Mouse (Mus musculus) heart, postnatal 25 days (tissue): ENCODE data around the gene Gm13278. TPM values are rescaled to one million over a fixed set of nuclear protein-coding genes. Genes with fewer than 3 reads are reported as not detected.

Source experiments
- total RNA-seq, 2 experiments: library from RNA; stranded (reverse); gene quantifications; 2 replicates each; pipeline ENCODE4 v1.2.3; 2021

Gm13278 gene
- total RNA-seq, 2 experiments from 2014 or later = not detected

Other genes starting within 250 kb of the Gm13278 start
- gene Ifna15, start 233.3 kb upstream of the Gm13278 start, total RNA-seq = not detected
- gene Ifna14, start 219.8 kb upstream of the Gm13278 start, total RNA-seq = not detected
- not detected for gene Ifna9, start 199.2 kb upstream of the Gm13278 start, total RNA-seq
- gene Ifna12, start 188.2 kb upstream of the Gm13278 start, total RNA-seq = not detected
- not detected for gene C87499, start 157.1 kb upstream of the Gm13278 start, total RNA-seq
- gene Ifna13, start 147.1 kb upstream of the Gm13278 start, total RNA-seq = not detected
- gene Ifna16, start 114.6 kb upstream of the Gm13278 start, total RNA-seq = not detected
- gene Ifna2, start 107.6 kb upstream of the Gm13278 start, total RNA-seq = not detected
- gene Ifnab, start 100.2 kb upstream of the Gm13278 start, total RNA-seq = not detected
- gene Gm26566, start 69.7 kb upstream of the Gm13278 start, total RNA-seq = under 1 TPM; 0.50 to 0.57 TPM
- 10 to 100 TPM; 67.0 to 74.9 TPM for gene Klhl9, start 69.1 kb upstream of the Gm13278 start, total RNA-seq
- not detected for gene Gm13271, start 36.7 kb upstream of the Gm13278 start, total RNA-seq
- not detected for gene Gm13283, start 31.4 kb upstream of the Gm13278 start, total RNA-seq
- gene Gm13290, start 17.7 kb upstream of the Gm13278 start, total RNA-seq = not detected
- gene Gm13289, start 14.6 kb upstream of the Gm13278 start, total RNA-seq = not detected
- not detected for gene Gm13272, start 11.7 kb upstream of the Gm13278 start, total RNA-seq
- under 1 TPM in 1 of 2 experiments, not detected in 1; 0.18 TPM for gene Ifnz, start 9.4 kb upstream of the Gm13278 start, total RNA-seq
- not detected for gene Gm13276, start 5.8 kb upstream of the Gm13278 start, total RNA-seq
- gene Gm13277, start 2.9 kb upstream of the Gm13278 start, total RNA-seq = not detected
- not detected for gene Gm13275, start 2.9 kb downstream of the Gm13278 start, total RNA-seq
- not detected for gene Gm13279, start 5.8 kb downstream of the Gm13278 start, total RNA-seq
- under 1 TPM in 1 of 2 experiments, not detected in 1; 0.22 TPM for gene Gm13285, start 8.1 kb downstream of the Gm13278 start, total RNA-seq
- gene Gm13287, start 11.7 kb downstream of the Gm13278 start, total RNA-seq = not detected
- gene Gm13288, start 14.0 kb downstream of the Gm13278 start, total RNA-seq = not detected
- not detected for gene Ifna7, start 24.7 kb downstream of the Gm13278 start, total RNA-seq
- gene Ifna11, start 28.4 kb downstream of the Gm13278 start, total RNA-seq = not detected
- not detected for gene Ifna6, start 35.9 kb downstream of the Gm13278 start, total RNA-seq
- not detected for gene Ifna5, start 44.0 kb downstream of the Gm13278 start, total RNA-seq
- gene Ifna4, start 50.3 kb downstream of the Gm13278 start, total RNA-seq = not detected
- not detected for gene Ifna1, start 58.5 kb downstream of the Gm13278 start, total RNA-seq
- not detected for gene Ifne, start 88.7 kb downstream of the Gm13278 start, total RNA-seq